Comparison of ENCODE assay signal across 8 mouse cellular contexts in the genomic region with DNA sequence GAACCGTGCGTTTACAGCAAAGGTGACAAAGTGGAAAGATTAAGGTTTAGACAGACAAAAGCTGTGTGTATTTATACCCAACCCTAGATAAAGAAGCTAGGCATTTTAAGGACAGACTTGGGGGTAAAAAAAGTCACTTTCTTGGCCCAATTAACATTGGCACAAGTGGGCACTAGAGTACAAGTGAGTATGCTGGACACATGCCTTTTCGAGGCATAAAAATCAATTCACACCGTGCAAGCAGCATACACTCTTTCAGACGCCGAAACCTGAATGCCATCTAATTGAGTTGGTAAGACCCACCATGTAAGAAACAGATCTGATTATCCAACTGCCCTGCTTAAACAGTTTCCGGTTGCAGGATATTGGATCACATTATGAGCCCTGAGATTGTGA. TPM values are rescaled to one million over a fixed set of nuclear protein-coding genes. Genes with fewer than 3 reads are reported as not detected.
A peak's percentile ranks its signal among the peaks of the same experiment; 100 is the strongest.
DNase-seq lines count a peak whose midpoint lies in the region; ATAC-seq and TF ChIP-seq lines count a peak whose summit lies in the region.

No protein-coding gene starts in this region.

- peak overlapping the region; percentile 88; the same call in 1 of the 2 replicates for H3K9ac ChIP-seq in embryonic facial prominence, embryonic 14.5 days (ENCODE audit: low read depth, low read length)
- H3K9ac ChIP-seq in intestine, embryonic 14.5 days (ENCODE audit: low read length), result no peak overlapping the region; the same call in 1 of the 2 replicates
- no peak overlapping the region for H3K9ac ChIP-seq in neural tube, embryonic 12.5 days

- peak; percentile 17 for ATAC-seq in embryonic facial prominence, embryonic 14.5 days (ENCODE audit: low read depth)
- ATAC-seq in intestine, embryonic 14.5 days (replicated peaks; ENCODE audit: low FRiP score, low TSS enrichment, low read depth), result peak; percentile 42
- peak; percentile 71 for ATAC-seq in neural tube, embryonic 12.5 days (ENCODE audit: low FRiP score, low read depth)

- peaks cover 15% of the 10 kb centered on the region; the same call in 1 of the 2 replicates for H3K4me1 ChIP-seq in embryonic facial prominence, embryonic 14.5 days (ENCODE audit: control insufficient read depth, insufficient read depth, low read length)
- peaks cover 16% of the 10 kb centered on the region for H3K4me1 ChIP-seq in intestine, embryonic 14.5 days (replicated peaks; ENCODE audit: control insufficient read depth, insufficient read depth, low read length)
- H3K4me1 ChIP-seq in neural tube, embryonic 12.5 days, result peaks cover 15% of the 10 kb centered on the region

- peak overlapping the region; percentile 80 for H3K4me2 ChIP-seq in embryonic facial prominence, embryonic 14.5 days (ENCODE audit: low read depth, low read length)
- peak overlapping the region; percentile 84 for H3K4me2 ChIP-seq in intestine, embryonic 14.5 days (ENCODE audit: low read length)
- peak overlapping the region; percentile 79 for H3K4me2 ChIP-seq in neural tube, embryonic 12.5 days (replicated peaks)

- no peak for TF ChIP-seq CTCF in left cerebral cortex, adult 2 months (IDR thresholded peaks at IDR 0.05)

- DNase-seq in left cerebral cortex, adult 2 months (ENCODE audit: extremely low spot score in 1 of 2, low spot score in 2 of 2), result no peak
- no peak for DNase-seq in left cerebral cortex, postnatal 25 days (ENCODE audit: low spot score in 2 of 2)
- DNase-seq in embryonic facial prominence, embryonic 14.5 days (ENCODE audit: low spot score), result no peak
- no peak for DNase-seq in intestine, embryonic 14.5 days (ENCODE audit: low spot score)
- no peak for DNase-seq in layer of hippocampus, adult 8-10 months (ENCODE audit: low spot score in 2 of 2)
- no peak for DNase-seq in frontal cortex, postnatal 25 days (ENCODE audit: low spot score in 2 of 2)
- DNase-seq in cerebellum, adult 11-12 months, result no peak

- H3K27ac ChIP-seq in left cerebral cortex, adult 2 months, result no peak overlapping the region
- no peak overlapping the region for H3K27ac ChIP-seq in embryonic facial prominence, embryonic 14.5 days (replicated peaks; ENCODE audit: low read depth, low read length)
- H3K27ac ChIP-seq in intestine, embryonic 14.5 days (ENCODE audit: low read depth), result no peak overlapping the region; the same call in 1 of the 2 replicates
- no peak overlapping the region for H3K27ac ChIP-seq in neural tube, embryonic 12.5 days

- peak overlapping the region; percentile 96 for H3K4me3 ChIP-seq in left cerebral cortex, adult 2 months
- peak overlapping the region; percentile 94 for H3K4me3 ChIP-seq in embryonic facial prominence, embryonic 14.5 days (ENCODE audit: low read depth, low read length)
- H3K4me3 ChIP-seq in intestine, embryonic 14.5 days (ENCODE audit: low read depth, low read length), result peak overlapping the region; percentile 95
- peak overlapping the region; percentile 92 for H3K4me3 ChIP-seq in neural tube, embryonic 12.5 days

- WGBS in embryonic facial prominence, embryonic 14.5 days, result 26% methylated on average over 7 of the region's 7 CpGs
- WGBS in intestine, embryonic 14.5 days, result 28% methylated on average over 7 of the region's 7 CpGs
- WGBS in neural tube, embryonic 12.5 days, result 32% methylated on average over 7 of the region's 7 CpGs

- intact Hi-C loops in left cerebral cortex, adult 2 months (cut with DNase I), result loop anchor here (2.0 kb wide), 1 partner anchor 48 kb away; no protein-coding TSS in a partner anchor
- intact Hi-C loops in left cerebral cortex, postnatal 25 days (cut with DNase I), result no loop called here

- H3K36me3 ChIP-seq in embryonic facial prominence, embryonic 14.5 days (ENCODE audit: control insufficient read depth, insufficient read depth, low read length), result peaks cover 10% of the 10 kb centered on the region; the same call in 1 of the 2 replicates
- peaks cover 7% of the 10 kb centered on the region; the same call in 1 of the 2 replicates for H3K36me3 ChIP-seq in intestine, embryonic 14.5 days (ENCODE audit: control insufficient read depth, insufficient read depth, low read length)
- H3K36me3 ChIP-seq in neural tube, embryonic 12.5 days, result peaks cover 5% of the 10 kb centered on the region; the same call in 1 of the 2 replicates

- no peaks in the 10 kb centered on the region for H3K9me3 ChIP-seq in embryonic facial prominence, embryonic 14.5 days (ENCODE audit: control insufficient read depth, low read length)
- H3K9me3 ChIP-seq in intestine, embryonic 14.5 days (ENCODE audit: control insufficient read depth, low read length), result no peaks in the 10 kb centered on the region
- no peaks in the 10 kb centered on the region for H3K9me3 ChIP-seq in neural tube, embryonic 12.5 days

- no peaks in the 10 kb centered on the region for H3K27me3 ChIP-seq in embryonic facial prominence, embryonic 14.5 days (replicated peaks; ENCODE audit: control insufficient read depth, insufficient read depth, low read length)
- no peaks in the 10 kb centered on the region for H3K27me3 ChIP-seq in intestine, embryonic 14.5 days (replicated peaks; ENCODE audit: control insufficient read depth, insufficient read depth, low read length)
- no peaks in the 10 kb centered on the region for H3K27me3 ChIP-seq in neural tube, embryonic 12.5 days (replicated peaks)

RNA-seq across cellular contexts. Expression of a gene that starts 0.4 kb away (rescaled TPM):
- total RNA-seq in left cerebral cortex, adult 2 months (2021), result 10 to 100 TPM; 14.8 to 15.5 TPM
- total RNA-seq in left cerebral cortex, postnatal 25 days (2021), result 10 to 100 TPM; 13.5 to 16.2 TPM
- 29.8 and 34.9 TPM in 2 replicates for polyA plus RNA-seq in embryonic facial prominence, embryonic 14.5 days (2014; fragmentation: Nextera tagmentation; extraction: Ambion mirVana)
- 40.1 and 40.2 TPM in 2 replicates for polyA plus RNA-seq in intestine, embryonic 14.5 days (2014; fragmentation: Nextera tagmentation; extraction: Ambion mirVana)
- polyA plus RNA-seq in neural tube, embryonic 12.5 days (2016; fragmentation: Nextera tagmentation; extraction: Ambion mirVana), result 45.9 and 53.2 TPM in 2 replicates
- 10 to 100 TPM; 16.4 to 22.7 (median 18.5) TPM for total RNA-seq in layer of hippocampus, adult 8-10 months (2022)

RNA-seq across cellular contexts. Expression of a gene that starts 56.3 kb away (rescaled TPM):
- 10 to 100 TPM; 18.6 to 19.7 TPM for total RNA-seq in left cerebral cortex, adult 2 months (2021)
- 10 to 100 TPM; 14.6 to 18.9 TPM for total RNA-seq in left cerebral cortex, postnatal 25 days (2021)
- 0.82 and 1.9 TPM in 2 replicates for polyA plus RNA-seq in embryonic facial prominence, embryonic 14.5 days (2014; fragmentation: Nextera tagmentation; extraction: Ambion mirVana)
- 1.1 and 1.5 TPM in 2 replicates for polyA plus RNA-seq in intestine, embryonic 14.5 days (2014; fragmentation: Nextera tagmentation; extraction: Ambion mirVana)
- 3.8 and 3.9 TPM in 2 replicates for polyA plus RNA-seq in neural tube, embryonic 12.5 days (2016; fragmentation: Nextera tagmentation; extraction: Ambion mirVana)
- 10 to 100 TPM; 43.2 to 58.2 (median 50.4) TPM for total RNA-seq in layer of hippocampus, adult 8-10 months (2022)

Comparison
In these comparisons a context has a peak if more than half of its experiments do, and no peak if none do; other contexts are left out.
1. ATAC-seq: peak in every context shown above with its lines; median percentile 71 in neural tube, embryonic 12.5 days; 42 in intestine, embryonic 14.5 days; 17 in embryonic facial prominence, embryonic 14.5 days.